Mouse (Mus musculus) subcutaneous adipose tissue, adult 2 months (tissue): ENCODE results near the gene Pnliprp2. TPM values are rescaled to one million over a fixed set of nuclear protein-coding genes. Genes with fewer than 3 reads are reported as not detected.

Experiments
- polyA plus RNA-seq: library from polyadenylated mRNA; depleted of rRNA; stranded (reverse); fragments of >200 nt; gene quantifications from 2 replicates; pipeline ENCODE4 v1.2.3, GENCODE M21; 2012; ENCODE audit warnings: low replicate concordance; rRNA removed

Pnliprp2 gene
- 0.33 TPM in 1 of 2 replicates, not detected in the other for polyA plus RNA-seq

DNA sequence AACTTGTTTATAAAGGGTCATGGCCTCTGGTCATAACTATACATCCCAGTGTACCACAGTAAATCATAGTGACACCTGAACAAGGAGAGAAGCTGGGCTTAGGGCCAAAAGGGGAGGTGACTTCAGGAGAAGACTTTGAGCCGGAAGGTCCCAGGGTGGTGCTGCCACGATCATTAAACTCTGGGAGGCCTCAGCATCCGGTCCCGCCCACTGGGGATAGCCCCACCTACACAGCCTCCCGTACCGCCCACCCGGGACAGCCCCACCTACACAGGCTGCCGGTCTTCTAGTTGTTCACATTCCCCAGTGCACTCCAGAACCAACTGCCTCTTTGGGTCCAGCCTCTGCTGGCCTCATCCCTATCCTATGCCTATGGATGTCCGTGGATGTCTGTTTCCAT is at the start of gene Pnliprp2:
Gene Pnliprp2, plus strand, starts transcription at position 297 of the 400 bp plus-strand sequence.

DNA sequence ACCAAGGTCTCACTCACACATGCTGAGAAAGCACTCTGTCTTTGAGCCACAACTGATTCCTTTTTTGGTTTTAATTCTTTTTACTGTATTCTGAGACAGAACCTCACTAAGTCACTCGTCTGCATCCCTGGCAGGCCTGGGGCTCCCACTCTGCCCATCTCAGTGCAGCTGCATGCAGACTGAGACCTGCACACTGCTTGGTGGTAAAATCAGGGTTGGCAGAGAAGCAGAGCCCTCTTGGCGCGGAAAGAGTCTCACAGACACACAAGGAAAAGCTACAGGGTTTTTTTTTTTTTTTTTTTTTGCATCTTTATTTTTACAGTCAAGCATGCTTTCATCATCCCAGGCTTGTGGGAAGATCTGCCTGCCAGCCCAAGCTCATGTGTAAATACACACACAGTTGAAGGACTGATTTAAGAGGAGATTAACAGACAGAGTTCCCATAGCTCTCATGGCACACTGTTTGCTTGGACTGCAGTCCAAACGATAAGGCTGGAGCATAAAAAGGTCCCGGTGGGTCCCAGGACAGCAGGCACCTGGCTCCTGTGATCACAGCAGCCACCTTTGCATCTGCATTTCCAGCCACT is 31.0 kb upstream of the Pnliprp2 start, which contains the start of gene Pnliprp1:
Gene Pnliprp1, plus strand, starts transcription at position 443 of the 587 bp plus-strand sequence.

DNA sequence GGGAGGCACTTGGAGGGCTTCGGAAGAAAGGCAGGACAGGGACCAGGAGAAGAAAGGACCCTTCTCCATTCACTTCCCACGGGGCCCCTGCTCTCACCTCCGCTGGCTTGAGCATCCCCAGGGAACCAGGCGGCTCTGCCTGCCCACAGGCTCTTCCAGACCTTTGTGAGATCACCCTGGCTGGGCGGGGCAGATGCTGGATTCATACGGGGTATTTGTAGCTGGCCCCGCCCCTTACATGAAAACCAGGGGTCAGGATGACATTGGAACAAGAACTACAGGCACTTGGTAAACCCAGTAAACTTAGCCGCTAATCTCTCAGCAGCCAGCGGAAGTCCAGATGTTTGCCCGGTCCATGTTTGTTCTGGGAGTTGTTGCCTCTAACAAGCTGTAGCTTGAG is 34.8 kb downstream of the Pnliprp2 start, which contains the start of gene 1700019N19Rik:
Gene 1700019N19Rik, minus strand, starts transcription at position 178 of the 400 bp plus-strand sequence.

Other genes starting within 250 kb of the Pnliprp2 start
- not detected in 2 replicates for gene Ccdc172, start 247.7 kb upstream of the Pnliprp2 start, polyA plus RNA-seq
- gene Pnlip, start 107.2 kb upstream of the Pnliprp2 start, polyA plus RNA-seq: 0.30 and 0.41 TPM in 2 replicates
- gene Pnliprp1, start 30.8 kb upstream of the Pnliprp2 start, polyA plus RNA-seq: not detected in 2 replicates
- 0.81 TPM in 1 of 2 replicates, not detected in the other for gene 1700019N19Rik, start 34.7 kb downstream of the Pnliprp2 start, polyA plus RNA-seq
- 0.18 TPM in 1 of 2 replicates, not detected in the other for gene Eno4, start 183.7 kb downstream of the Pnliprp2 start, polyA plus RNA-seq
- gene Hspa12a, start 183.9 kb downstream of the Pnliprp2 start, polyA plus RNA-seq: 32.1 and 83.6 TPM in 2 replicates